Mouse (Mus musculus) megakaryocyte, embryonic 14.5 days (primary cell): ENCODE data around the gene Epop.

ENCODE experiments used
- FLI1 ChIP-seq: IDR thresholded peaks from 2 replicates; pipeline ENCODE4 v1.6.1; 2012; ENCODE audit warnings: low read length, inconsistent platforms, mixed read lengths
- GATA1 ChIP-seq: IDR thresholded peaks from 3 replicates; pipeline ENCODE4 v1.6.1; 2012; ENCODE audit warnings: mixed read lengths, low read length, inconsistent platforms, borderline replicate concordance

DNA sequence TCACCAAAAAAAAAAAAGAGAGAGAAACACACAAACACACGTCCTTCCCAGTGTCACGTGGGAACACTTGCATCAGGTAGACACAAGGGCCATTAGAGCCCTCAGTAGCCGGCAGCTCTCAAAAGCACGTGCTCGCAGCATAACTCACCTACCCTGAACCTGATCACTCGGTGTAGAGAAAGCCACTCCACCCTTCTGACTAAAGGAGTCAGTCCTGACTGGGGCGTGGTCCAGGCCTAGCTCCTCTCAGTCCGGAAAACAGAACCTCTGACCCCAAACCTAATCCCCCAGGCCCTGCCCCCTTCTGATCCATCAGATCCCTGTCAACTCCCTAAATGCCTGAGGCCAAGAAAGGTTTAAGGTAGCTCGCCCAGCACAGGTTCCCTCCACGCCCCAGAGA lies 2.7 kb downstream of the Epop start:
- TF ChIP-seq FLI1 (no peak), GATA1 (no peak)
